Mouse (Mus musculus) liver, postnatal 0 days (tissue): ENCODE data around the gene Stk10.

ENCODE experiments used
- CTCF ChIP-seq: sonication (generic); IDR thresholded peaks from 2 replicates; pipeline ENCODE4 v1.5.1; 2016; ENCODE audit warnings: antibody characterized with exemption, low read depth
- EP300 ChIP-seq: IDR thresholded peaks from 2 replicates; pipeline ENCODE4 v1.6.1; 2016; ENCODE audit warnings: antibody characterized with exemption, low read depth, mild to moderate bottlenecking

DNA sequence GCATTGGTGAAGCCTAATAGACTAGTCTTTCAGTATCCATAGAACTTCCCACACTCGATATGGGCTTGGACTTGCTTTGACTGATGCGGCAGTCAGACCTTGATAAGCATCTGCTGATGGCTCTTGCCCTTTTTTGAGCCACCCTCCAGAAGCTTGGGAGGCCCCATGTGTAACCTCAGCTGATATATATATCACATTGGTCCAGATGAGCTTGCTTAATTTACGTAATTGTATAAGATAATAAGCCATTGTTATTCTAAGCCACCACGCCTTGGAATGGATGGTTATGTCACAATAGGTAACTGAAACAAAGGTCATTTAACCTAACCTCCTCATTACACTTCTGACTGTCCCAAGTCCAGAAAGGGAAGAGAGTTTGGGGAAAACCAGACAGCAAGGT, 107.5 kb downstream of the Stk10 start:
- TF ChIP-seq CTCF: no peak
- 0 out of 2 replicates have a peak, but pooled peaks have one; percentile 39 for TF ChIP-seq EP300
